29 mouse cellular contexts compared by ENCODE assay signal in the genomic region with DNA sequence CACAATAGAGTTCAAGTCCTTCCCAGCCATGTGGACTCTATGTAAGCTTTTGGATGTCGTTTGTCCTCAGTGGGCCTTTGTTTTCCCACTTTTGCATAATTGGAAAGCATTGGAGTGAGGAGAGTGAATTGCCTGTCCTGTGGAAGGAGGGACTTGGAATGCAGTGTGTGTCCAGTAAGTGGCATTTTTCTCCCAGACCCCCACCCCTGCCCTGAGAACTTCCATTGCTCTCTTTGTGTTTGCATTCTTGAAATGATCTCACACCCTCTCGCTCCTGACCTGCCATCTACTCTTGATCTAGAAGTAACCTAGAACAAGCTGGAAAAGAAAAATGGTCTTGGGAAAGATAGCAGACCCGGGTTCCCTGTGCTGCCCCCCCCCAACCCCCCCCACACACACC.
A peak's percentile ranks its signal among the peaks of the same experiment; 100 is the strongest.
DNase-seq lines count a peak whose midpoint lies in the region; ATAC-seq and TF ChIP-seq lines count a peak whose summit lies in the region.
"Had no signal": no experiment of that assay in that cellular context is flagged by ENCODE, and none has a peak within 500 bp of the region (broad histone marks: within the 10 kb centered on the region; RNA-seq: fewer than 3 reads in every experiment).

No protein-coding gene starts in this region.

- TF ChIP-seq CTCF in midbrain, postnatal 0 days (IDR thresholded peaks at IDR 0.05), result no peak

- no peaks in the 10 kb centered on the region for H3K36me3 ChIP-seq in hindbrain, embryonic 10.5 days
- H3K36me3 ChIP-seq in hindbrain, embryonic 16.5 days (ENCODE audit: control insufficient read depth, insufficient read depth, low read length), result no peaks in the 10 kb centered on the region
- H3K36me3 ChIP-seq in midbrain, embryonic 10.5 days, result no peaks in the 10 kb centered on the region
- no peaks in the 10 kb centered on the region for H3K36me3 ChIP-seq in midbrain, postnatal 0 days (ENCODE audit: insufficient read depth, low read length)
- no peaks in the 10 kb centered on the region for H3K36me3 ChIP-seq in limb, embryonic 10.5 days
- H3K36me3 ChIP-seq: embryonic facial prominence, embryonic 10.5 days; forebrain, embryonic 15.5 days; heart, embryonic 15.5 days; hindbrain, embryonic 15.5 days had no signal

- H3K9ac ChIP-seq in hindbrain, embryonic 16.5 days (ENCODE audit: low read depth, low read length), result no peak overlapping the region
- no peak overlapping the region for H3K9ac ChIP-seq in midbrain, postnatal 0 days (replicated peaks; ENCODE audit: low read length, poor library complexity, severe bottlenecking)
- H3K9ac ChIP-seq: embryonic facial prominence, embryonic 13.5 days; forebrain, embryonic 12.5 days; forebrain, embryonic 15.5 days; heart, embryonic 12.5 days; heart, embryonic 15.5 days; hindbrain, embryonic 15.5 days had no signal

- H3K4me2 ChIP-seq in hindbrain, embryonic 16.5 days (ENCODE audit: low read length), result no peak overlapping the region
- H3K4me2 ChIP-seq in midbrain, postnatal 0 days (ENCODE audit: low read depth, low read length, poor library complexity, severe bottlenecking), result no peak overlapping the region
- H3K4me2 ChIP-seq: embryonic facial prominence, embryonic 13.5 days; forebrain, embryonic 12.5 days; forebrain, embryonic 15.5 days; heart, embryonic 12.5 days; heart, embryonic 15.5 days; hindbrain, embryonic 15.5 days had no signal

- no peaks in the 10 kb centered on the region for H3K9me3 ChIP-seq in hindbrain, embryonic 10.5 days
- no peaks in the 10 kb centered on the region; the same call in 1 of the 2 replicates for H3K9me3 ChIP-seq in hindbrain, embryonic 16.5 days (ENCODE audit: control insufficient read depth, low read length)
- no peaks in the 10 kb centered on the region for H3K9me3 ChIP-seq in midbrain, embryonic 10.5 days (replicated peaks)
- H3K9me3 ChIP-seq in midbrain, postnatal 0 days (ENCODE audit: low read length), result no peaks in the 10 kb centered on the region
- no peaks in the 10 kb centered on the region for H3K9me3 ChIP-seq in limb, embryonic 10.5 days (replicated peaks)
- H3K9me3 ChIP-seq: embryonic facial prominence, embryonic 10.5 days; forebrain, embryonic 12.5 days; forebrain, embryonic 15.5 days; heart, embryonic 12.5 days; heart, embryonic 15.5 days; hindbrain, embryonic 15.5 days had no signal

- H3K4me3 ChIP-seq in hindbrain, embryonic 10.5 days, result no peak overlapping the region
- no peak overlapping the region for H3K4me3 ChIP-seq in hindbrain, embryonic 16.5 days (ENCODE audit: low read length)
- no peak overlapping the region for H3K4me3 ChIP-seq in midbrain, embryonic 10.5 days
- H3K4me3 ChIP-seq in midbrain, postnatal 0 days (ENCODE audit: low read depth, low read length), result no peak overlapping the region
- no peak overlapping the region for H3K4me3 ChIP-seq in limb, embryonic 10.5 days
- H3K4me3 ChIP-seq: embryonic facial prominence, embryonic 10.5 days; embryonic facial prominence, embryonic 13.5 days; erythroblast, embryonic 14.5 days; forebrain, embryonic 12.5 days; forebrain, embryonic 15.5 days; heart, adult 2 months; heart, embryonic 12.5 days; heart, embryonic 15.5 days; hindbrain, embryonic 15.5 days had no signal

- WGBS in hindbrain, embryonic 10.5 days, result 71% methylated on average over 3 of the region's 3 CpGs
- WGBS in hindbrain, embryonic 16.5 days, result 76% methylated on average over 3 of the region's 3 CpGs
- 69% methylated on average over 3 of the region's 3 CpGs for WGBS in midbrain, embryonic 10.5 days
- 75% methylated on average over 3 of the region's 3 CpGs for WGBS in midbrain, postnatal 0 days
- 76% methylated on average over 3 of the region's 3 CpGs for WGBS in limb, embryonic 10.5 days

- H3K27me3 ChIP-seq in hindbrain, embryonic 10.5 days (ENCODE audit: insufficient read depth, poor library complexity, severe bottlenecking), result no peaks in the 10 kb centered on the region
- no peaks in the 10 kb centered on the region for H3K27me3 ChIP-seq in hindbrain, embryonic 16.5 days (replicated peaks; ENCODE audit: control insufficient read depth, insufficient read depth, low read length)
- H3K27me3 ChIP-seq in midbrain, embryonic 10.5 days (ENCODE audit: low read depth, poor library complexity, severe bottlenecking), result 0 out of 2 replicates have a peak, but pooled peaks cover 6% of the 10 kb centered on the region
- H3K27me3 ChIP-seq in midbrain, postnatal 0 days (ENCODE audit: insufficient read depth, low read length), result no peaks in the 10 kb centered on the region
- no peaks in the 10 kb centered on the region for H3K27me3 ChIP-seq in limb, embryonic 10.5 days (ENCODE audit: low read depth, poor library complexity, severe bottlenecking)
- H3K27me3 ChIP-seq: embryonic facial prominence, embryonic 13.5 days; forebrain, embryonic 12.5 days; forebrain, embryonic 15.5 days; heart, embryonic 12.5 days; heart, embryonic 15.5 days; hindbrain, embryonic 15.5 days had no signal

- 0 out of 2 replicates have a peak overlapping the region, but pooled peaks have one; percentile 45 for H3K27ac ChIP-seq in hindbrain, embryonic 10.5 days
- no peak overlapping the region for H3K27ac ChIP-seq in hindbrain, embryonic 16.5 days (ENCODE audit: low read depth, low read length)
- peak overlapping the region; percentile 38; the same call in 1 of the 2 replicates for H3K27ac ChIP-seq in midbrain, embryonic 10.5 days (replicated peaks)
- no peak overlapping the region for H3K27ac ChIP-seq in midbrain, postnatal 0 days (ENCODE audit: low read depth, low read length)
- peak overlapping the region; percentile 74 for H3K27ac ChIP-seq in limb, embryonic 10.5 days
- H3K27ac ChIP-seq: embryonic facial prominence, embryonic 10.5 days; embryonic facial prominence, embryonic 13.5 days; forebrain, embryonic 12.5 days; forebrain, embryonic 15.5 days; heart, adult 2 months; heart, embryonic 15.5 days; hindbrain, embryonic 15.5 days had no signal

- H3K4me1 ChIP-seq in hindbrain, embryonic 10.5 days (replicated peaks), result peaks cover 23% of the 10 kb centered on the region
- peaks cover 5% of the 10 kb centered on the region for H3K4me1 ChIP-seq in hindbrain, embryonic 16.5 days (ENCODE audit: control insufficient read depth, insufficient read depth, low read depth, low read length)
- H3K4me1 ChIP-seq in midbrain, embryonic 10.5 days, result peaks cover 8% of the 10 kb centered on the region
- H3K4me1 ChIP-seq in midbrain, postnatal 0 days (ENCODE audit: insufficient read depth, low read length), result no peaks in the 10 kb centered on the region
- peaks cover 29% of the 10 kb centered on the region for H3K4me1 ChIP-seq in limb, embryonic 10.5 days

- ATAC-seq in hindbrain, embryonic 16.5 days, result no peak
- ATAC-seq in midbrain, postnatal 0 days (ENCODE audit: low FRiP score), result no peak
- ATAC-seq: activated CD4-positive, CD25-positive, alpha-beta regulatory T cell, adult 4 months; CD4-positive, CD25-positive, alpha-beta regulatory T cell, adult 4 months; forebrain, embryonic 15.5 days; inflammation-experienced regulatory T-cells, adult 6 months; intestine, embryonic 16.5 days had no signal

- DNase-seq in hindbrain, embryonic 10.5 days (ENCODE audit: low spot score), result no peak
- no peak for DNase-seq in midbrain, embryonic 10.5 days (ENCODE audit: low spot score)
- no peak for DNase-seq in midbrain, postnatal 0 days (ENCODE audit: low spot score)
- peak; percentile 55 for DNase-seq in Muller cell, postnatal 12 days (ENCODE audit: inconsistent ontology term)
- no peak for DNase-seq in limb, embryonic 10.5 days (ENCODE audit: low spot score)
- DNase-seq in kidney, adult 9 months, result no peak
- DNase-seq: adrenal gland, adult 8-10 months; adrenal gland, postnatal 25 days; cerebellum, adult 11-12 months; cerebellum, adult 8-10 months; cerebellum, postnatal 10 days; cerebellum, postnatal 36 days; gastrocnemius, postnatal 25 days; heart, adult 2 months; heart, postnatal 10 days; heart, postnatal 4 days had no signal

Comparison
In these comparisons a context has a peak if more than half of its experiments do, and no peak if none do; other contexts are left out.
1. H3K27ac ChIP-seq: peak in hindbrain, embryonic 10.5 days (single experiment), midbrain, embryonic 10.5 days (single experiment) and limb, embryonic 10.5 days (single experiment); none in hindbrain, embryonic 16.5 days (single experiment) and midbrain, postnatal 0 days (single experiment).